Mouse (Mus musculus): ENCODE measurements around the gene Atg16l2.

Atg16l2 gene

DNA sequence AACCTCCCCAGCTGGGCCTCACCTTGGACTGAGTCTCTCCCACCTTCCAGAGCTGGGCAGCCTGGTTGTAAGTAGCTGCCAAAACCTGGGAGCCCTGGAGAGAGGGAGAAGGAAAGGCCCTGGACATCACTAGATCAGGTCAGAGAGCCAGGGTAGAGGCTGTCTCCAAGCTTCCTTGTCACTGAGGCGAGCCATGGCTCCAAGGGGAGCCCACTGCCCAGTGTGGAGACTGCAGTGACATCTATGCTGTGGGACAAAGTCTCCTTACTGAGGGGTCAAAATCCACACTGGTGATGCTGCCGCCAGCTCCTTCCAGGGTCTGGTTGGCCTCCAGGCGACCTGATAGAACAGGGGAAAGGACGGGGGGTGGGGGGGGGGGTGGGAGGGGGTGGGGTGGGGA is 10.0 kb downstream of the Atg16l2 start:
- no peak for DNase-seq (ENCODE audit: low read depth, low spot score)
- Histone ChIP-seq H3K27me3 (ENCODE audit: control insufficient read depth, insufficient read depth, low read length, poor library complexity, severe bottlenecking) (no peaks in the 10 kb centered on the region), H3K36me3 (ENCODE audit: control insufficient read depth, insufficient read depth, low read length, poor library complexity, severe bottlenecking) (peaks cover 21% of the 10 kb centered on the region)

DNA sequence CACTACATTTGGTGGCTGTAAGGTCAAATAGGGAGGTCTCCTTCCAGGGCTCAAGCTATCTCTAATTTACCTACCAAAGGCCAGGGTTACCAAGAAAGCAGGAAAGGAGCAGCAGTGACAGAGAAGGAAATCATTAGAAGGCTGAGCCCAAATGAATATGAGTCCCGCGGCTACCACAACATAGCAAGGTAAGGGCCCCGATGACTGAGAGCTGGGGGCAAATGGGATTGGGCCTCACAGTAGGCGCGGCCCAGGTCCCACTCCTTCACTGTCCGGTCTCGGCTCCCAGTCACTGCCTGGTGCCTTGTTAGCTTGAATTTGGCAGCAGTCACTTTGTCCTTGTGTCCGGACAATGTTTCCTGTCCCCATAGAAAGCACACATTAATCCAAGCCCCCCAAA is 10.4 kb downstream of the Atg16l2 start:
- no peak for DNase-seq (ENCODE audit: low read depth, low spot score)
- Histone ChIP-seq H3K27me3 (ENCODE audit: control insufficient read depth, insufficient read depth, low read length, poor library complexity, severe bottlenecking) (no peaks in the 10 kb centered on the region), H3K36me3 (ENCODE audit: control insufficient read depth, insufficient read depth, low read length, poor library complexity, severe bottlenecking) (peaks cover 21% of the 10 kb centered on the region)

- no peak for DNase-seq (ENCODE audit: low read depth, low spot score)
- Histone ChIP-seq H3K36me3 (ENCODE audit: control insufficient read depth, insufficient read depth, low read length, poor library complexity, severe bottlenecking) (peaks cover 23% of the 10 kb centered on the region), H3K27me3 (ENCODE audit: control insufficient read depth, insufficient read depth, low read length, poor library complexity, severe bottlenecking) (no peaks in the 10 kb centered on the region)
Measured at GRCm38 (mm10) chr7:101291211-101291610, 10.8 kb downstream of the Atg16l2 start.

- DNase-seq (ENCODE audit: low read depth, low spot score), result no peak
- Histone ChIP-seq H3K36me3 (ENCODE audit: control insufficient read depth, insufficient read depth, low read length, poor library complexity, severe bottlenecking) (peaks cover 21% of the 10 kb centered on the region), H3K27me3 (ENCODE audit: control insufficient read depth, insufficient read depth, low read length, poor library complexity, severe bottlenecking) (no peaks in the 10 kb centered on the region)
Measured at GRCm38 (mm10) chr7:101290401-101290800, 11.7 kb downstream of the Atg16l2 start.

GRCm38 (mm10) chr7:101288436-101288835 is 13.6 kb downstream of the Atg16l2 start:
- DNase-seq (ENCODE audit: low read depth, low spot score), result peak; percentile 65
- Histone ChIP-seq H3K36me3 (ENCODE audit: control insufficient read depth, insufficient read depth, low read length, poor library complexity, severe bottlenecking) (peaks cover 24% of the 10 kb centered on the region), H3K27me3 (ENCODE audit: control insufficient read depth, insufficient read depth, low read length, poor library complexity, severe bottlenecking) (no peaks in the 10 kb centered on the region)

- no peak for DNase-seq (ENCODE audit: low read depth, low spot score)
- peaks cover 27% of the 10 kb centered on the region for H3K36me3 ChIP-seq (ENCODE audit: control insufficient read depth, insufficient read depth, low read length, poor library complexity, severe bottlenecking)
- no peaks in the 10 kb centered on the region for H3K27me3 ChIP-seq (ENCODE audit: control insufficient read depth, insufficient read depth, low read length, poor library complexity, severe bottlenecking)
Measured at GRCm38 (mm10) chr7:101287820-101288219, 14.2 kb downstream of the Atg16l2 start.

GRCm38 (mm10) chr7:101286891-101287290 is 15.2 kb downstream of the Atg16l2 start:
- Histone ChIP-seq H3K27me3 (ENCODE audit: control insufficient read depth, insufficient read depth, low read length, poor library complexity, severe bottlenecking) (no peaks in the 10 kb centered on the region), H3K36me3 (ENCODE audit: control insufficient read depth, insufficient read depth, low read length, poor library complexity, severe bottlenecking) (peaks cover 34% of the 10 kb centered on the region)
- DNase-seq (ENCODE audit: low read depth, low spot score), result no peak

- no peak for DNase-seq (ENCODE audit: low read depth, low spot score)
- Histone ChIP-seq H3K36me3 (ENCODE audit: control insufficient read depth, insufficient read depth, low read length, poor library complexity, severe bottlenecking) (peaks cover 38% of the 10 kb centered on the region), H3K27me3 (ENCODE audit: control insufficient read depth, insufficient read depth, low read length, poor library complexity, severe bottlenecking) (no peaks in the 10 kb centered on the region)
Measured at GRCm38 (mm10) chr7:101284504-101284903, 17.5 kb downstream of the Atg16l2 start.

- no peak for DNase-seq (ENCODE audit: low read depth, low spot score)
- Histone ChIP-seq H3K27me3 (ENCODE audit: control insufficient read depth, insufficient read depth, low read length, poor library complexity, severe bottlenecking) (no peaks in the 10 kb centered on the region), H3K36me3 (ENCODE audit: control insufficient read depth, insufficient read depth, low read length, poor library complexity, severe bottlenecking) (peaks cover 44% of the 10 kb centered on the region)
Measured at GRCm38 (mm10) chr7:101282721-101283120, 19.3 kb downstream of the Atg16l2 start.

DNA sequence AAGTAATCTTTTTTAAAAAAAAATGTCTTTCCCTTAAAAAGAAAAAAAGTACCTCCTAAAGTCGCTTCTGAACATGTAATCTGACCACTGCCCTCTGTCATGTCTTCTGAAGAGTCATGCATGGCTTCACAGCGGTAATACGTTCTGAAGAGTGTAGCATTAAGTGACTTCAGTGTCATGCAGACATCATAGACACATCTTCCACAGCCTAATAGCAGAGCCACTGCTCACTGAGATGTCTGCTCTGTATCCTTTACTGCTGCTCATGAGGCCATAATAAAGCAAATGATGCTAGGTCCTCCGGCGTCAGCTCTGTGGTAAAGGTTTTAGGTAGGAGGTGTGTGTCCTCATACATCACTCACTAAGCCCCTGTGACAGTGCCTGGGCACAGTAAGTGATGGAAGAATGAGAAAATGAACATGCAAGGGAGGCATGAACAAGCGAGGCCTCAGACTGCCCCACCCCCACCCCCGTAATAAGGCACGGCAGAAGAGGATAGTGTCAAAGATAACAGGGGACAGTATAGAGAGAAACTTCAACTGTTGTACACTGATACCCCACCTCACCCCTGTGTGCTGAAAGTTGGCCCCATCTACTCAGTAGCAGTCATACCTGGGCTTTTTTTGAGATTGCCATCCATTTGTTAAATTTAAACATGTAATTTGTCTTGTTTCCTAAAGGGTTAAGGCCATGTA is 29.4 kb downstream of the Atg16l2 start:
- H3K27me3 ChIP-seq (ENCODE audit: control insufficient read depth, insufficient read depth, low read length, poor library complexity, severe bottlenecking), result no peaks in the 10 kb centered on the region
- DNase-seq (ENCODE audit: low read depth, low spot score), result no peak
- H3K36me3 ChIP-seq (ENCODE audit: control insufficient read depth, insufficient read depth, low read length, poor library complexity, severe bottlenecking), result peaks cover 25% of the 10 kb centered on the region

GRCm38 (mm10) chr7:101271602-101272001 is 30.4 kb downstream of the Atg16l2 start:
- peaks cover 29% of the 10 kb centered on the region for H3K36me3 ChIP-seq (ENCODE audit: control insufficient read depth, insufficient read depth, low read length, poor library complexity, severe bottlenecking)
- no peak for DNase-seq (ENCODE audit: low read depth, low spot score)

DNA sequence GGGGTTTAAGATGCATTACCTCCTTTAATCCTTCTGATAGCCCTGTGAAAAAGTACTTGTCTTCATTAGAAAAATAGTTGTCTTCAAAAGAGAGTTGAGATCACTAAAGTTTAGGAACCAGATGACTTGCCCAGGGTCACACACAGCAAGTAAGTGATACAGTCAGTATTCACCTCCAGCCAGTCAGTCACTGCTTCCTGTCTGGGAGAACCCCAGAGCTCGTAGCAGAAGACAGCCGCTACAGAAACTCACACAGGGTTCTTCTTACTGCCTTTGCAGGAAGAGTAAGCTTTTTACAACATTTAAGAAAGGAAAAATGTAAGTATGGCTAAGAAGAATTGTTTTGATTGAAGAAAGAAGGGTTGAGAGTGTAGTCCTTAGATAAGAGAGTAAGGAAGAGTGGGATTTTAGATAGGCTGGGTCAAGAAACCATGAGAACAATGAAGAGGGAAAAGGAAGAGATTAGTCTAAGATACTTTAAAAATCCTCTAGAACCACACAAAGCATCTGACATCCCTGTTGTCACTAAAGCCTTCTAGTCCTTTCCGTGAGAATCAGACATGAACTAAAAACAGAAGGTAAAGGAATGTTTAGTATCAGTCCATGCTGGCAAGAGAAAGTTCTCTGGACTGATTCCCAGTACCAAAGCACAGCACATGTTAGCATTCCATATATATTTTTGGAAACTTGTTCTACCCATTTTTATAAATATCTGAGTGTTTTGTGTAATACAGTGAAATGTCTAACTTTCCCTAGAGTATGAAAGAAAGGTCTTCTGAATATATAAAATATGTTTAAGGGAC is 34.4 kb downstream of the Atg16l2 start:
- H3K27me3 ChIP-seq (ENCODE audit: control insufficient read depth, insufficient read depth, low read length, poor library complexity, severe bottlenecking), result no peaks in the 10 kb centered on the region
- no peak for DNase-seq (ENCODE audit: low read depth, low spot score)
- peaks cover 29% of the 10 kb centered on the region for H3K36me3 ChIP-seq (ENCODE audit: control insufficient read depth, insufficient read depth, low read length, poor library complexity, severe bottlenecking)

More at GRCm38 (mm10) chr7:101271602-101272001, 30.4 kb downstream of the Atg16l2 start:
- no peaks in the 10 kb centered on the region for H3K27me3 ChIP-seq (ENCODE audit: control insufficient read depth, insufficient read depth, low read length, poor library complexity, severe bottlenecking)

GRCm38 (mm10) chr7:101263511-101263910 is 38.5 kb downstream of the Atg16l2 start:
- Histone ChIP-seq H3K27me3 (ENCODE audit: control insufficient read depth, insufficient read depth, low read length, poor library complexity, severe bottlenecking) (no peaks in the 10 kb centered on the region), H3K36me3 (ENCODE audit: control insufficient read depth, insufficient read depth, low read length, poor library complexity, severe bottlenecking) (peaks cover 25% of the 10 kb centered on the region)
- DNase-seq (ENCODE audit: low read depth, low spot score), result no peak

DNA sequence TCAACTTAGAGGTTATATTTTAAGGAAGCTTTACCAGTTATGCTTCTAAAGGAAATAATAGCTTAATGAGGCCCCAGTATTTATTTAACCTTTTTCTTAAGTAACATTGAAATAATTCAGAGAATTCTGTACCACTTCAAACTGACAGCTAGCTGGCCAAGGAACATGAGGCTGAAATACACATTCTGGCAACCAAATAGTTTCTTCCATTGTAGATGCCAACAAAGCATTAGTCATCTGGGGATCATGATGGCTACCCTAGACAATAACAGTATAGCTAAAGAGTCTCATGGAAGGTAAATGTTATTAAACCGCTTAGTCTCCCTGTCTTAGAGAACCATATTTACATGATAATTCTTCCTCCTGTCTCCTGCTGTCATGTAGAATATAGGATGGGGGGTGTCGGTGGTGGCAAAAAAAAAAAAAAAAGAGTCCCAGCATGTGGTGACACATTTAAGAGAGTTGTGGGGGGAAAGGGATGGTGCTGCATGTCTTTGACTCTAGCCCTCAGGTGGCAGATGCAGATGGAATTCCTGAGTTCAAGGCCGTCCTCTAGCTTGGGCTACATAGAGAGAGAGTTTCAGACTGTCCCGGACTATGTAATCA is 40.0 kb downstream of the Atg16l2 start:
- Histone ChIP-seq H3K27me3 (ENCODE audit: control insufficient read depth, insufficient read depth, low read length, poor library complexity, severe bottlenecking) (no peaks in the 10 kb centered on the region), H3K36me3 (ENCODE audit: control insufficient read depth, insufficient read depth, low read length, poor library complexity, severe bottlenecking) (peaks cover 20% of the 10 kb centered on the region)
- DNase-seq (ENCODE audit: low read depth, low spot score), result no peak

- Histone ChIP-seq H3K27me3 (ENCODE audit: control insufficient read depth, insufficient read depth, low read length, poor library complexity, severe bottlenecking) (no peaks in the 10 kb centered on the region), H3K36me3 (ENCODE audit: control insufficient read depth, insufficient read depth, low read length, poor library complexity, severe bottlenecking) (peaks cover 14% of the 10 kb centered on the region; the same call in 1 of the 2 replicates)
- no peak for DNase-seq (ENCODE audit: low read depth, low spot score)
Measured at GRCm38 (mm10) chr7:101258482-101258881, 43.6 kb downstream of the Atg16l2 start.
